Mouse (Mus musculus) heart, adult 9 months (tissue): Measurements from ENCODE around the gene Tmc3.

Experiments used
- DNase-seq, 2 experiments: peaks; one replicate each; pipeline ENCODE4 v3.0.0; 2022; ENCODE audit warnings: low spot score in 2 of 2

The Tmc3 gene

GRCm38 (mm10) chr7:83584639-83585471 lies at the start of gene Tmc3:
Tmc3 (plus strand) TSS chr7:83584927.
- DNase-seq, result peak; percentile 72 to 80

GRCm38 (mm10) chr7:83541536-83542169 lies 43.1 kb upstream of the Tmc3 start:
- DNase-seq, result no peak

GRCm38 (mm10) chr7:83548686-83549352 lies 35.9 kb upstream of the Tmc3 start:
- DNase-seq, result no peak

GRCm38 (mm10) chr7:83549353-83549774 lies 35.4 kb upstream of the Tmc3 start:
- no peak for DNase-seq

- no peak for DNase-seq
Measured at GRCm38 (mm10) chr7:83549951-83550407, 34.7 kb upstream of the Tmc3 start.

GRCm38 (mm10) chr7:83554477-83554876 lies 30.2 kb upstream of the Tmc3 start:
- no peak for DNase-seq

GRCm38 (mm10) chr7:83556488-83556887 lies 28.2 kb upstream of the Tmc3 start:
- DNase-seq, result no peak

- DNase-seq, result no peak
Measured at GRCm38 (mm10) chr7:83558741-83559280, 25.9 kb upstream of the Tmc3 start.

- DNase-seq, result no peak
Measured at GRCm38 (mm10) chr7:83559495-83559894, 25.2 kb upstream of the Tmc3 start.

- DNase-seq, result no peak
Measured at GRCm38 (mm10) chr7:83561849-83562248, 22.9 kb upstream of the Tmc3 start.

GRCm38 (mm10) chr7:83564635-83565291 lies 20.0 kb upstream of the Tmc3 start:
- DNase-seq, result peak; percentile 57 to 61

- peak; percentile 45 to 68 for DNase-seq
Measured at GRCm38 (mm10) chr7:83565976-83566375, 18.8 kb upstream of the Tmc3 start.

- peak in 1 of 2 experiments; percentile 55 for DNase-seq
Measured at GRCm38 (mm10) chr7:83567841-83568500, 16.8 kb upstream of the Tmc3 start.

GRCm38 (mm10) chr7:83568815-83569214 lies 15.9 kb upstream of the Tmc3 start:
- no peak for DNase-seq

GRCm38 (mm10) chr7:83569436-83569835 lies 15.3 kb upstream of the Tmc3 start:
- no peak for DNase-seq

- DNase-seq, result no peak
Measured at GRCm38 (mm10) chr7:83571077-83571476, 13.7 kb upstream of the Tmc3 start.

- DNase-seq, result peak in 1 of 2 experiments; percentile 23
Measured at GRCm38 (mm10) chr7:83571901-83572300, 12.8 kb upstream of the Tmc3 start.

GRCm38 (mm10) chr7:83572451-83572850 lies 12.3 kb upstream of the Tmc3 start:
- DNase-seq, result no peak

- peak in 1 of 2 experiments; percentile 29 for DNase-seq
Measured at GRCm38 (mm10) chr7:83580946-83581345, 3.8 kb upstream of the Tmc3 start.

GRCm38 (mm10) chr7:83594056-83594455 lies 9.3 kb downstream of the Tmc3 start:
- DNase-seq, result no peak

GRCm38 (mm10) chr7:83597063-83597462 lies 12.3 kb downstream of the Tmc3 start:
- DNase-seq, result no peak
